Mouse (Mus musculus): ENCODE results near the gene Psmd9.

The Psmd9 gene

DNA sequence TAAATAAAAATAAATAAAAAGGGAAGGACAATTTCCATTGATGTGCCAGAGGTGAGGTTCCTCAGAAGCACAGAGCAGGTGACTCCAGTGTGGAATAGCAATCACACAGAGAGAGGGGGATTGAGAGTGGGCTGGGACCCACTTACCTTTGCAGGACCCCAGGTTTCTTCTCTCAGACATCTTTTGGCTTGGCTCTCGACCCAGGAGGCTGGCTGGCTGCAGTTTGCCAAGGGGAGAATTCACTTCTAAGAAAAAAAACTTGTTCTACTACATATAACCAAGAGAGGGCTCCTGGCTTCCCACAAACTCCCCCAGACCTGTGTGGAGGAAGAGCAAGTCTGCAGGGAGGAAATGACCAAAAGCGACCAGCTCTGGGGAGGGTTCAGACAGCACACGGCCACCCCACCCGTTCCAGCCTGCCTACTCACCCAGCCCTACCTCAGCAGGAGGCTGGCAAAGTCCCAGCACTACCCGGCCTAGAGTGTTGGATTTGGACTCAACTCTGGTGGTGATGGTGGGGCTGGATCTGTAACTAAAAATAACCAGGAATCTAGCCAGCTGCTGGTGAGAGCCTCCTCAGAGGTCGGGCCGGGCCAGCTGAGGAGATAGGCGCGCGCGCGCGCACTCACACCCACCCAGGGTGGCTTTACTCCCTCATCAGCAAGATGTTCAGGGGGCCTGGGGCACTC is 34.9 kb upstream of the Psmd9 start:
- no peak for TF ChIP-seq GATA4 (IDR thresholded peaks at IDR 0.05; ENCODE audit: insufficient replicate concordance, low read length)

DNA sequence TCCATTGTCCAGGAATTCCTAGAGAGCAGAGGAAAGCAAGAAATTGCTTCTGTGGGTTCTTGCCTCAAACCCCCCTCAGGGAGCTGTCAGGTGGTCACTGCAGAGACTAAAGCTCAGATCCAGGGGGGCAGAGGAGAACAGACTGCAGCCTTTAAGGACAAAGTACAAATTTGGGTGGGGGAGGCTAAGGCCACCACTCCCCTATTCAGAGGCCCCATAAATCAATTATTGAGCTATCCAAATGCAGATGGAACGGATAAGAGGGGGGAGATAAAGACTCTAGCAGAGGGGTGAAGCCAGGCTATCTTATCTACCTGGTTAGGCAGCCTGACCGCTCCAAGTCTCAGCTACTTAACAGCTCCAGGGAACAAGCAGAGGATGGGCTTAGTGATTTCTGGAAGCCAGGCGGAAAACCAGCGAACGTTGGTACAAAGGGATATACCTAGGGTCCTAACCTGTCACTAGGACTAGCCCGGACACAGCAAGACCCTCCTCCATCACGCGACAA is 34.3 kb upstream of the Psmd9 start:
- no peak for TF ChIP-seq GATA4 (IDR thresholded peaks at IDR 0.05; ENCODE audit: insufficient replicate concordance, low read length)

DNA sequence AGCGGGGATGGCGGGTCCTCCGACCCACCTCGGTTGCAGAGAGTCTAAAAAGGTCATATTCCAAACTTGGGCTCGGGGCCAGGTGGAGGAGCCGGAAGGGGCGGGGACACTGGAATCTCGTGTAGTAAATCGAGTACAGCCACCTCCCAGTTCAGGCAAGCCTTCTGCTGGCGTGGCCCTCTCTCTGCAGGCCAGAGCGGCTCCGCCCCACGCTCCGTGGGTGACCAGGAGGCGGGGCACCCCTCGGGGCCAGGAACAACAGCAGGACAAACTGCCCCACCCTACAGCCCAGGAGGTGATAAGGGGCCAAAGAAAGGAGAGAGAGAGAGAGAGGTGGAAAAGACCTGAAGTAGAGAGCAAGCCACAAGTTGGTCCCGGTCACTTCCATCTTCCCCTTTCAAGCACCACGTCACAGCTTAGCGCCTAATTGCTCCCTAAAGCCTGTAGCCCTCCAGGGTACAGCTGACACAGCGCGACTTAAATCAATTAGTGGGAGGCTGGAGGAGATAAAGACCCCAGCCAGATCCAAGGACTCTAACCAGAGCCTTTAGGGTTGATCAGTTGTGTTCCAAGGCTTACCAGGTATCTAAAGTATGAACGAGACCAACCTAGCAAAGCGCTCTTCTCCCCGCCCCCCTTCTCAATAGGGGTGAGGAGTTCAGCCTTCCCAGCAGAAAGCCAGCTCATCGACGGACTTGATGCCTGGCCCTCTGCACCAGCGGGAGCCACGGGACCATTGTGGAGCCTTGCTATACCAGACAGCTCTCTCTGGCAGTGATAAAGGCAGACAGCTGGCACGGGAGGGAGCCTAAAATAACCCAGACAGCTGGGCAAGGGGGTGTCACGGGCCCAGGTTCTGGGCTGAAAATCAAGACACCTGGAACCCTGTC is 33.5 kb upstream of the Psmd9 start:
- peak; percentile 91 for TF ChIP-seq GATA4 (IDR thresholded peaks at IDR 0.05; ENCODE audit: insufficient replicate concordance, low read length)

DNA sequence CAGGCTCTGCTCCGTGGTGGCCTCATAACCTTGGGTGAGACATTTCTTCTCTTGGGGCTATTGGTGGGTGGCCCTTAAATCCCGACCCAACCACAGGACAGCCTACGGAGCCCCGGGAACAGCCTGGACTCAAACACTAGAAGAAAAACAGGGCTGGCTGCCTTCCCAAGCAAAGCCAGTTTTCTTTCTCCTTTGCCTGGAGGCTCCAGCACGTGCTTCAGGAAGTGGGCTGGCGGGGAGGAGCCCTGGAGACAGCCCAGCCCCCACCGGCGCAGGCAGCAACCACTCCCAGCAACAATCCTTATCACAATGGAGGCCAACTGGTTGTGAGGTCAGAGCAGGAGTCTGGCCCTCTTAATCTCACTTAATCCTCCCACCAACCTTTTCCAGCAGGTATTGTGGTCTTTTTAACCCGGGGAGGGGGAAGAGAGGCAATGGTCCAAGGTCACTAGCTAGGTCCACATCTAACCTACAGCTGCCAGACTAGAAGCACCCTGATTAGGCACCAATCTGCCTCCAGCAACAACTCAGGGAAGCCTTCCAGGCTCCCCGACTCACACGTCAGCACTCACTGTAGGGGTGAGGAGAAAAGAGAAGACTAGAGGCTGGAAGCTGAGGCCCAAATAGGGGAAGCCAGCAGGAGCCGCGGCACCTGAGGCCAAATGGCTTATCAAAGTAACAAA is 32.7 kb upstream of the Psmd9 start:
- TF ChIP-seq GATA4 (IDR thresholded peaks at IDR 0.05; ENCODE audit: insufficient replicate concordance, low read length), result peak; percentile 97

DNA sequence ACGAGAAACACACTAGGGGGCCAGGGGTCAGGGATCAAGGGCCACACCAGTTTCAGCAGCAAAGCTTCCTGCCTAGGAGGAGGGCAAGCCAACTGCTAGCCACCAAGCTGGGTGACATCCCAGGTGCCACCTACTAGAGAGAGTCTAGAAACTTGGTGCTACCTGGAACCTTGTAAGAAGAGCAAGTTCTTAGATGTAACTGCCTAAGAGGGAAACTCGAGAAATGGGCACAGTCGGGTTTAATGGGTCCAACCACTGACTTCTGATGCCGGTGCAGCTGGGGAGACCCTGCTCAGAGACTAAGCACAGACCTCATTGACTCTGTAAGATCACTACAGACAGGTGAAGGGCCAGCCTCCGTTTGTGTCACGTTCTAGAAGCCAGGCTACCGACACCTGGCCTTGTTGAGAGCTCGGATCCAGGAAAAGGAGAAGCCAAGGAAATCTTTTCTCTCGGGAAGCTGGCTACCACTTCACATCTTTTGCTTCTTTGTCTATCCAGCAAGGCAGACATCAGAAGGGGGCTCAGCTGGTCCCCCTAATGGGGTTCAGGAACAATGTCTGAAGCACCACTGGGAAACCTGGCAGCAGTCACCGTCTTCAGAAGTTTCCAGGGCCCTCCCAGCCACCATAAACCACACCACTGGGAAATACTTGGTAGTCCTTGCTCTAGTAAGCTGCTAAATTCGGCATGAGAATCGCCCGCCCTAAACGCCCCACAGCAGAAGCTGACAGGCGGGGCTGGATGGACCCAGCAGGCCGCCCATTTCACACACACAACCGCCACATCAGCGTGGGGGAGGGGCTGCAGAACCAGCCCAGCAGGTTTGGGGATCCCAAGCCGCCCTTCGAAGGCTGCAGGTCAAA is 31.9 kb upstream of the Psmd9 start:
- TF ChIP-seq GATA4 (IDR thresholded peaks at IDR 0.05; ENCODE audit: insufficient replicate concordance, low read length), result no peak

DNA sequence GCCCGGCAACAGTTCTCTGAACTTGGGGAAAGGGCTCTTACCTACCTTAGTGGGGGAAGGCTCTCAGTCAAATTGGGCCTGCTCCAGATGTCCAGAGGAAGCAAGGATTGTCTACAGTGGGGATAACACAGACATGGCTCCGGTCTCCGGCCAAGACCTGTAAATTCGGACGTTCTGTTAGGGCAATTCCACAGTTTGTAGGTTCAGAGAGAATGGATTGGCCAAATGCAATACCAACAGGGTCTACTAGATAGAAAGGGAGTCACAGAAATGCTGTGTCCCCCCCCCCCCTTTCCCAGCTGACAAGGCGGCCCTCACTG is 31.3 kb upstream of the Psmd9 start:
- no peak for TF ChIP-seq GATA4 (IDR thresholded peaks at IDR 0.05; ENCODE audit: insufficient replicate concordance, low read length)

DNA sequence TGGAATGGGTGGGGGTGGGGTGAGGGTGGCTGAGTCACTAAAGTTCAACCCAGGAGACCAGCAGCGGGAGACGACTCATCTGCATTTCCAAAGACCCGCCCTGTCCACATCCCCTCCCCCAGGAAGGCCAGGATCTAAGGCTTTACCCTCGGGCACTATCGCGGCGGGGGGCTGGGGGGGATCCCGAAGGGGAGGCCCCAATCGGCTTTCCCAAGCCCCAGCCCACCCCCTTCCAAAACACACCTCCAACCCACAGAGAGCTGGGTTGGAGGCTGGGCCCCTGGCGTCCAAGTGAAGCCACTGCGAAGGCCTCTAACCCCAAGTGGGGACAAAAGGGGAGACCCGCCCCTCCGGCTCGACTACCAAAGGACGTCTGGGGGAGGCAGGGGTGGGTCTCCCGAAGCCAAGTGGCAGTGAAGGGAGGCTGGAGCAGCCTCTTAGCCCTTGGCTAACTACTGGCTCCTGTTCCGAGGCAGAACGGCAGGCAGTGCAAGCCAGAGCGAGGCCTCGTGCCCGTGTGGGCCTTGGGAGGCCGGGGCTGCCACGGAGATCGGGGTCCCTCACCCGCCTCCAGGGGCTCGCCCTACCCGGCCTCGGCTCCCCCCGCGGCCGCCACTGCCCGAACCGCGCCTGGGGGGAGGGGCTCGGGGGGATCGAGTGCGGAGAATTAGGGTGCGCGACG is 30.8 kb upstream of the Psmd9 start:
- TF ChIP-seq GATA4 (IDR thresholded peaks at IDR 0.05; ENCODE audit: insufficient replicate concordance, low read length), result no peak

DNA sequence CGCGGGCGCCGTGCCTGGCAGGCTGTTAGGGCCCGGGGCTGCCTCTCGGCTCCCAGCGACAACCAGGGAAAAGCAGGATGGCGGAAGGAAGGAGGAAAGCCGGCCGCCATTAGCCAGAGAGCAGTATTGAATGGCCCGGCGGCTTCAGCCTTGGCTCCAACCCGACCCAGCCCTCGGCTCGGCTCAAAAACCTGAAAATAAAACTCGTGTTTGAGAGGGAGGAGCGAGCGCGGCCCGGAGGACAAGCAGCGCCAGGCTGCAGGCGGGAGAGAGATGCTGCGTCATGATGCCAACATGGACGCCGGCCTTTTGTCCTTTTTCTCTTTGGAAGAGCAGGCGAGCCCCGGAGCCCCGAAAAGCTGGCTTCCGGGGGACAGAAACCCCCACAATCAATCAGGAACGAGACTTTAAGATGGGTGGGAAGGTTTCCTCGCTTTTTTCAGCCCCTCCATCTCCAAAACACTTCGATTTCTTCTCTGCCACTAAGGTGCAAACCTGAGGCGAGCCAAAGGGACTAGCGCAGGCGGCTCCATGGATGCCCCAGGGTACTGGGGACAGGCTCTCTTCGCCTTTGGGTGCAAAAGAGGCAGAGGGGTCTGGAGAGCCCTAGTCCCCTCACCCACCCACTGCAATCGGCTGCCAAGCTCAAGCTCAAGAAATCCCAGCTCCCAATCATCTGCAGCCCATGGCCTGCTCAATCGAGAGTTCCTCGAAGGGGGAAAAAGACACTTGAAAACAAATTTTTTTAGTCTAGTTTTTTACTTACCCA is 30.1 kb upstream of the Psmd9 start:
- TF ChIP-seq GATA4 (IDR thresholded peaks at IDR 0.05; ENCODE audit: insufficient replicate concordance, low read length), result no peak

DNA sequence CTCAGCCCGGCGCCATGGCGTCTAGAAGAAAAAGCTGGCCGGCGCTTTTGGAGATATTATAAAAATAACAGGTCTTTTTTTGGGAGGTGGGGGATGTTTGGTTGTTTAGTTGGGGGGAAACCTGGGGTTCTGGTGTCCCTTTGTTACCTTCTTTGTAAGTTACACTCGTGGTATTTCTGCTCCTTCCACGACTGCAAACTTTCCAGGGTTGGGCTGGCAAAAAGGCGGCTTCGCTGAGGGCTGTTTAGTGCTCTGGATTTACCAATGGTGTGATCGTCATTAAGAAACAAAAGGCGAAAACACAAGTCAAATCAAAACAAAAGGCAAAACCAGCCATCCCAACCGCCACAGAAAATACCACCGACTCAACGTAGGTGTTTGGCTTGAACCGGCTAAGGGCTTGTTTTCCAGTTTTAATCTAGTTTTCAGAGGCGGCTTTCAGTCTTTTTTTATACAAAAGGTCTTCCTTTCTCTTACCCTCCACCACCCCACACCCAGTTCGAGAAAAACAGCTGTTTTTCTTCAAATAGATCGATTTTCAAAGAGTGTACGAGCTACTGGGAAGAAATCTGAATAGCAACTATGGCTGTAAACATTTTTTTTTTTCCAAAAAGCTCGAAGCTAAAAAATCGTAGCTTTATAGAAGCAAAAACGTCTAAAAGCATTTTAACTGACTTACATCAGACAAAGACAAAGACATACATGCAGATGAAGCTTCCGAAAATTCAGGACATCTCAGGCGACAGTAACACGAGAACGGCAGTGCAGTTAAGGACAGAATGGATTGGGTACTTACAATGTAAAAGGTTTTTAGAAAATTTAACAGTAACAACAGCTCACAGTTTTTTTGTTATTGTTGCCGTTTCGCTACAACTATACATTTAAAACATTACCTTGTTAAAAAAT is 29.2 kb upstream of the Psmd9 start:
- TF ChIP-seq GATA4 (IDR thresholded peaks at IDR 0.05; ENCODE audit: insufficient replicate concordance, low read length), result no peak

DNA sequence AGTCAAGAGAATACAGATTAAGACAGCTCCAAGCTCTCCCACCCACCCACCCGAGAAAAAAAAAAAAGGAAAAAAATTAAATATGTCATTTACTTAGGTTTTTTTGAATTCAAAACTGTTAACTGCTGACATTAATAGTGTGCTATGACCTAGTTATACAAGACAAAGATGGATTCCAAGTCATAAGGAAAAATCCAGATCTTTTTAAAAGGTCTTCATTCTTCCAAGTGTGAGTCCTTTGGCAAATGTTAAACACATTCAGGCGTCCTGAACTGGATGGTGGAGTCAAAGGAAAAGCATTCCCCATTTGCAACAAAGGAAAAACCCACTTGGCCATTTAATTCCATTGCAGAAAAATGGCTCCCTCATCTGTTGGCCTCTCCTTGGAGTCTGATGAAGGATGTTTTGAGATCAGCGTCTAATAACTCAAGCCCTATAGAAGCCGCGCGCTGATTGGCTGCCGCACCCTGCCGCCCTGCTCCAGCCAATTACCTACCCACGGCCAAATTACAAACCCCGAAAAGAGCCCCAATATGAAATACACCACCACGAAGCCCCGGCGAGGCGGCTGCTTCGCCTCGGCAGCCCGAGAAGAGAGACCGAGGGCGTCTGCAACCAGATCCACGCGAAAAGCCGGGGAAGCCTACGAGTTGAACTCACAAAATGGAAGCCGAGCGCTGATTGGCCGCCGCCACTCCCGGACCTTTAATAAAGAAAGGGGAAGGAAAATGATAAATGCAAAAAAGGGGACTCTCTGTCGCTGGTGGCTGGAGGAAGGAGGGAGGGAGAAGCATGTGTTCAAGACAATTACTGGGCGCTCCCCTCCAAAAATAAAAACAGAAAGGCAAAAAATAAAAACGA is 28.3 kb upstream of the Psmd9 start:
- TF ChIP-seq GATA4 (IDR thresholded peaks at IDR 0.05; ENCODE audit: insufficient replicate concordance, low read length), result 0 out of 2 replicates have a peak, but pooled peaks have one; percentile 46

DNA sequence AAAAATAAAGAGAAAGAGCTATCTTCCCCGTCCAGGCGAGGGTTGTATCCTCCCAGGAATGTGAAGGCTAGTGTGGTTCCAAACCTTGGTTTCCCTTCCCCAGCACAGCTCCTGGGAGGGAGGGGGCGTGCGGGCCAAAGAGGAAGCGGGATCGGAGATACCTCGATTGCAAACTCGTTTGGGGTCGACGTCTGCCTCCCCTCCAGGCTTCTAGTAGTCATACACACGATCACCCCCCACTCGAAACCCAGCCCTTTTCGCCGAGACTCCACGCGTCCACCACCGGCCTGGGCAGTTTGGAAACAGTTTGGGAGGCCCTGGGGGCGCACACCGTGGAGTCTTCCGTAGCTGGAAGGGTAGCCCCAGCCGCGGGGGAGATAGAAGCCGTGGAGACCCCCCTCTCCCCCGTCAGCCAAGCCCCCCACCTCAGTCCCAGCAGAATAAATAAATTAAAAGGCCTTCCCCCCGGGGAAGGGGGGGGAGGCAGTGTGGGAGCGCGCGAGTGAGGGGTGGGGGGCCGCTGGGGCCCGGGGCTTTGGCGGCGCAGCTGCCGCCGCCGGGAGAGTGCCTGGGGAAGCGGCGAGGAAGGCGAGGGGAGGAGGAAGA is 27.6 kb upstream of the Psmd9 start:
- TF ChIP-seq GATA4 (IDR thresholded peaks at IDR 0.05; ENCODE audit: insufficient replicate concordance, low read length), result no peak

Data from liver, adult (tissue).